Mouse (Mus musculus): ENCODE measurements around the gene Prrc2b. TPM values are rescaled to one million over a fixed set of nuclear protein-coding genes. Genes with fewer than 3 reads are reported as not detected.

Gene Prrc2b
- polyA plus RNA-seq, 1 experiment from 2014 or later, result 17.7 TPM

GRCm38 (mm10) chr2:32160967-32161366 lies 10.1 kb downstream of the Prrc2b start:
- Histone ChIP-seq H3K4me2 (replicated peaks; ENCODE audit: low read depth) (no peak overlapping the region), H3K9ac (ENCODE audit: low read depth, low read length) (no peak overlapping the region), H3K27ac (ENCODE audit: low read depth, low read length) (no peak overlapping the region), H3K9me3 (ENCODE audit: control insufficient read depth) (no peaks in the 10 kb centered on the region), H3K4me1 (replicated peaks; ENCODE audit: control insufficient read depth, insufficient read depth, low read length) (peaks cover 17% of the 10 kb centered on the region; the same call in 1 of the 2 replicates), H3K36me3 (ENCODE audit: control insufficient read depth, insufficient read depth) (no peaks in the 10 kb centered on the region; the same call in 1 of the 2 replicates), H3K27me3 (replicated peaks; ENCODE audit: control insufficient read depth, insufficient read depth, low read length) (no peaks in the 10 kb centered on the region), H3K4me3 (ENCODE audit: low read depth, low read length) (no peak overlapping the region)
- ATAC-seq, result no peak
- WGBS, result 82% methylated on average over 5 of the region's 5 CpGs
- peak; percentile 66 for TF ChIP-seq CTCF (IDR thresholded peaks at IDR 0.05; ENCODE audit: low read depth)

GRCm38 (mm10) chr2:32162102-32162501 lies 11.2 kb downstream of the Prrc2b start:
- ATAC-seq, result no peak
- Histone ChIP-seq H3K27me3 (replicated peaks; ENCODE audit: control insufficient read depth, insufficient read depth, low read length) (no peaks in the 10 kb centered on the region), H3K27ac (ENCODE audit: low read depth, low read length) (no peak overlapping the region), H3K4me1 (replicated peaks; ENCODE audit: control insufficient read depth, insufficient read depth, low read length) (peaks cover 19% of the 10 kb centered on the region), H3K36me3 (ENCODE audit: control insufficient read depth, insufficient read depth) (no peaks in the 10 kb centered on the region; the same call in 1 of the 2 replicates), H3K4me3 (ENCODE audit: low read depth, low read length) (no peak overlapping the region), H3K9ac (ENCODE audit: low read depth, low read length) (no peak overlapping the region), H3K9me3 (ENCODE audit: control insufficient read depth) (no peaks in the 10 kb centered on the region), H3K4me2 (replicated peaks; ENCODE audit: low read depth) (no peak overlapping the region)
- WGBS, result 79% methylated on average over 8 of the region's 8 CpGs
- no peak for TF ChIP-seq CTCF (IDR thresholded peaks at IDR 0.05; ENCODE audit: low read depth)

GRCm38 (mm10) chr2:32162646-32163045 lies 11.8 kb downstream of the Prrc2b start:
- Histone ChIP-seq H3K27me3 (replicated peaks; ENCODE audit: control insufficient read depth, insufficient read depth, low read length) (no peaks in the 10 kb centered on the region), H3K36me3 (ENCODE audit: control insufficient read depth, insufficient read depth) (no peaks in the 10 kb centered on the region; the same call in 1 of the 2 replicates), H3K4me3 (ENCODE audit: low read depth, low read length) (no peak overlapping the region), H3K27ac (ENCODE audit: low read depth, low read length) (no peak overlapping the region), H3K9me3 (ENCODE audit: control insufficient read depth) (no peaks in the 10 kb centered on the region), H3K9ac (ENCODE audit: low read depth, low read length) (no peak overlapping the region), H3K4me2 (replicated peaks; ENCODE audit: low read depth) (no peak overlapping the region), H3K4me1 (replicated peaks; ENCODE audit: control insufficient read depth, insufficient read depth, low read length) (peaks cover 21% of the 10 kb centered on the region)
- ATAC-seq, result no peak
- WGBS, result 75% methylated on average over 4 of the region's 4 CpGs
- TF ChIP-seq CTCF (IDR thresholded peaks at IDR 0.05; ENCODE audit: low read depth), result no peak

- H3K27me3 ChIP-seq (replicated peaks; ENCODE audit: control insufficient read depth, insufficient read depth, low read length), result no peaks in the 10 kb centered on the region
- WGBS, result 87% methylated on average over 3 of the region's 3 CpGs
- no peak for ATAC-seq
- H3K4me2 ChIP-seq (replicated peaks; ENCODE audit: low read depth), result no peak overlapping the region
- H3K9me3 ChIP-seq (ENCODE audit: control insufficient read depth), result no peaks in the 10 kb centered on the region
- peaks cover 21% of the 10 kb centered on the region for H3K4me1 ChIP-seq (replicated peaks; ENCODE audit: control insufficient read depth, insufficient read depth, low read length)
- TF ChIP-seq CTCF (IDR thresholded peaks at IDR 0.05; ENCODE audit: low read depth), result no peak
- no peak overlapping the region for H3K9ac ChIP-seq (ENCODE audit: low read depth, low read length)
- H3K36me3 ChIP-seq (ENCODE audit: control insufficient read depth, insufficient read depth), result no peaks in the 10 kb centered on the region; the same call in 1 of the 2 replicates
- H3K4me3 ChIP-seq (ENCODE audit: low read depth, low read length), result no peak overlapping the region
- H3K27ac ChIP-seq (ENCODE audit: low read depth, low read length), result no peak overlapping the region
Observed at GRCm38 (mm10) chr2:32163057-32163456, 12.2 kb downstream of the Prrc2b start.

- peak overlapping the region; percentile 40 for H3K4me2 ChIP-seq (replicated peaks; ENCODE audit: low read depth)
- no peaks in the 10 kb centered on the region for H3K27me3 ChIP-seq (replicated peaks; ENCODE audit: control insufficient read depth, insufficient read depth, low read length)
- peaks cover 17% of the 10 kb centered on the region for H3K4me1 ChIP-seq (replicated peaks; ENCODE audit: control insufficient read depth, insufficient read depth, low read length)
- no peak overlapping the region for H3K4me3 ChIP-seq (ENCODE audit: low read depth, low read length)
- peak; percentile 66 for ATAC-seq
- H3K9ac ChIP-seq (ENCODE audit: low read depth, low read length), result no peak overlapping the region
- peak overlapping the region; percentile 71 for H3K27ac ChIP-seq (ENCODE audit: low read depth, low read length)
- no peaks in the 10 kb centered on the region for H3K9me3 ChIP-seq (ENCODE audit: control insufficient read depth)
- no peak for TF ChIP-seq CTCF (IDR thresholded peaks at IDR 0.05; ENCODE audit: low read depth)
- H3K36me3 ChIP-seq (ENCODE audit: control insufficient read depth, insufficient read depth), result no peaks in the 10 kb centered on the region; the same call in 1 of the 2 replicates
- WGBS, result 34% methylated on average over 12 of the region's 12 CpGs
Observed at GRCm38 (mm10) chr2:32164503-32164902, 13.6 kb downstream of the Prrc2b start.

- H3K9me3 ChIP-seq (ENCODE audit: control insufficient read depth), result no peaks in the 10 kb centered on the region
- WGBS, result 51% methylated on average over 11 of the region's 11 CpGs
- peaks cover 17% of the 10 kb centered on the region for H3K4me1 ChIP-seq (replicated peaks; ENCODE audit: control insufficient read depth, insufficient read depth, low read length)
- H3K27ac ChIP-seq (ENCODE audit: low read depth, low read length), result peak overlapping the region; percentile 71
- no peak overlapping the region for H3K4me3 ChIP-seq (ENCODE audit: low read depth, low read length)
- no peak overlapping the region for H3K9ac ChIP-seq (ENCODE audit: low read depth, low read length)
- no peaks in the 10 kb centered on the region for H3K36me3 ChIP-seq (ENCODE audit: control insufficient read depth, insufficient read depth)
- no peak for TF ChIP-seq CTCF (IDR thresholded peaks at IDR 0.05; ENCODE audit: low read depth)
- peak; percentile 81 for ATAC-seq
- H3K4me2 ChIP-seq (replicated peaks; ENCODE audit: low read depth), result peak overlapping the region; percentile 40
- H3K27me3 ChIP-seq (replicated peaks; ENCODE audit: control insufficient read depth, insufficient read depth, low read length), result no peaks in the 10 kb centered on the region
Observed at GRCm38 (mm10) chr2:32165040-32165800, 14.3 kb downstream of the Prrc2b start.

Data from intestine, postnatal 0 days (tissue).